Mouse (Mus musculus) activated CD4-positive, CD25-positive, alpha-beta regulatory T cell, adult 9 weeks (primary cell): Measurements from ENCODE around the gene Ckmt2. TPM values are rescaled to one million over a fixed set of nuclear protein-coding genes. Genes with fewer than 3 reads are reported as not detected.

Experiments
- polyA plus RNA-seq: library from polyadenylated mRNA; unstranded; fragments of 100-300 nt; shearing (Covaris generic); gene quantifications from one replicate; pipeline ENCODE4 v1.2.1, GENCODE M21; 2017

Gene Ckmt2
- not detected for polyA plus RNA-seq

DNA sequence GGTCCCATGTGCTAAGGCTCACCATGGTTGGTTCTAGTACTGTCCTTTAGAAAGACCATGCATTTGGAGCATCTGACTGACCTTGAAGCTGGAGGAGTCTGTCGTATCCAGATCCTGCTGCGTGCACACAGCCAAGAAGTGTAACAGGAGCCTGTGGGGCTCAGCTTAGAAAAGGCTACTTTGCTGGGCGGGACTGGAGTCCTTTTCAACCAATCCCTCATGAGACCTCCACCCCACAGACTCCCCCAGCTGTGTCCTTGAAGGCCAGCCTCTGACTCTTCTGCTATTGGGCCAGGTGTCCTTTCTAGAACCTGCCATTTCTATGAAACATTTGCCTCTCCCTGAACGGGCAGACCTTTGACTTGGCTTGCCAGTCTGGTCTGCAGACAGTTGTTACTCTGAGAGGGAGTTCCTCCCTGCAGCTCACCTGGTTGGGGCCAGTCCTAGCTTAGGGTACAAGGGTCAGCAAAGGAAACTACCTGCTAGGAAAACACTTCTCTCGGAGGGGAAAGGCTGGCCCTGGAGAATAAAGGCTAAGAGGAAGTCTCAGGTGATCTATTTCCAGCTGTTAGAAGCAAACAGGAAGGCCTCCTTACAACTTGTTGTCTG is at the start of gene Ckmt2:
TSS of gene Ckmt2 (minus strand) at position 145 of the 609 bp plus-strand sequence.

DNA sequence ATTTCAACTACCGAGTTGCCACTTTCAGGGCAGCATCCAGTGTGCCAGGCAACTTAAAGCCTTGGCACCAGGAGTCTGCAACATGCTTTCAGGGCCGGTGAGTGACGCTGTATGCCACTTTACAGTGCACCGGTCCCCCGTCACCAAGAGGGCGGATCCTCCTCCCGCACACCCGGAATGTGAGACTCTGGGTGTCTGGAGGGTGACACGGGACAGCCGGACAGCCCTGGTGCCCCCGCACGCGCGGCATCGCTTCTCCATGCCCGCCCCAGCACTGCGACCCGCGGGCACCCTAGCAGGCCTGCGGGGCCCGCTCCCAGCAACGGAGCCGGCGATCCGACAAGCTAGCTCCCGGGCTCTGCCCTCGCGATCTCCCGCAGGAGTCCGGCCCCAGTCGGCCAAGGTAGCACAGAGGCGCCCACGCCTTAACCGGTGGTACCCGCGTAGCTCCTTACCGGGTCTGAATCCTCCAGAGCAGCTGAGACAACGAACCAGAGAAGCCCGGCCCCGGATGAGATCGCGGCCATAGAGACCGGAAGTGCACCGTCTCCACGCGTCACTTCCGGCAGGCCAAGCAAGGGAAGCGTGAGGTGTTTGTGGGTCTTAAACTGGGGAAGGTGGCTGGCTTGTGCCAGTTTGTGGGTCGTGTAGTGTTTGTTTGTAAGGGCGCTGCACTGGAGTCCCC is 69.4 kb downstream of the Ckmt2 start, which contains the start of gene Zcchc9:
TSS of gene Zcchc9 (minus strand) at position 551 of the 685 bp plus-strand sequence.

Other genes with a start within 250 kb of the Ckmt2 start
- 0.35 TPM for gene Acot12, start 135.4 kb downstream of the Ckmt2 start, polyA plus RNA-seq
- gene Zcchc9, start 69.2 kb downstream of the Ckmt2 start, polyA plus RNA-seq: 52.1 TPM